Mouse (Mus musculus): Measurements from ENCODE around the gene Emilin1.

Emilin1 gene

GRCm38 (mm10) chr5:30907413-30908059, 5.7 kb upstream of the Emilin1 start, which contains the start of gene Ost4:
Gene Ost4 (minus strand): TSS chr5:30907788.
- peak; percentile 89 for DNase-seq (ENCODE audit: low spot score)

GRCm38 (mm10) chr5:30908426-30909299, 4.5 kb upstream of the Emilin1 start:
- DNase-seq (ENCODE audit: low spot score), result no peak

- DNase-seq (ENCODE audit: low spot score), result no peak
Measured at GRCm38 (mm10) chr5:30909300-30909659, 3.9 kb upstream of the Emilin1 start.

DNA sequence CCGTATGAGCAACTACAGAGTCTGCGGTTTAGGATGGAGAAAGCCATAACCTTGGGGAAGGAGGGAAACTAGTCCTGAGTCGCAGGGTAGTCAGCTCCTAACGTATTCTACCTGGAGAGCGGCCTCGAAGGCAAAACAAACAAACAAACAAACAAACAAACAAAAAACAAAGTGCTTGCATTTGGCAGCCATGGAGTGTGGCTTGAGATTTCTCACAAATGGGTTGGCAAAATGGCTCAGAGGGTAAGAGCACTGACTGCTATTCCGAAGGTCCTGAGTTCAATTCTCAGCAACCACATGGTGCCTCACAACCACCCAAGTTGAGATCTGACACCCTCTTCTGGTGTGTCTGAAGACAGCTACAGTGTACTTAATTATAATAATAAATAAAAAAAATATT, 3.3 kb upstream of the Emilin1 start:
- DNase-seq (ENCODE audit: low spot score), result no peak

DNA sequence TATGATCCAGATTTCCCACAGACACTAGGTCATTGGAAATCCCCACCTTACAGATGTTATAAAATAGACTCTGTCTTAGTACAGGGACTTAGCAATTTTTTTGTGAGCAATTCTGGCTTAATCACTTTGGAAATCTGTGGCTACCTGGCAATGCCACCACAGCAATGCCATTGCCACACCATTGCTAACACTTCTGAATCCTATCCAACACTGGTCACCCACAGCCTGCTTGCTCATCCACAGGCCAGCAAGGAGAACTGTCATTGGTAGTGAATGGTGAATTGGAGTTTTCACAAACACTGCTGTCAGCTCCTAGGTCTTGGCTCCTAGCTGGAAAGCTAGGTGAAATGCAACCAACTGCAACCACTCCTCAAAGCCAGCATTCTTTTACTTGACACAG, 2.7 kb upstream of the Emilin1 start:
- no peak for DNase-seq (ENCODE audit: low spot score)

- DNase-seq (ENCODE audit: low spot score), result no peak
Measured at GRCm38 (mm10) chr5:30912156-30912555, 1.0 kb upstream of the Emilin1 start.

DNA sequence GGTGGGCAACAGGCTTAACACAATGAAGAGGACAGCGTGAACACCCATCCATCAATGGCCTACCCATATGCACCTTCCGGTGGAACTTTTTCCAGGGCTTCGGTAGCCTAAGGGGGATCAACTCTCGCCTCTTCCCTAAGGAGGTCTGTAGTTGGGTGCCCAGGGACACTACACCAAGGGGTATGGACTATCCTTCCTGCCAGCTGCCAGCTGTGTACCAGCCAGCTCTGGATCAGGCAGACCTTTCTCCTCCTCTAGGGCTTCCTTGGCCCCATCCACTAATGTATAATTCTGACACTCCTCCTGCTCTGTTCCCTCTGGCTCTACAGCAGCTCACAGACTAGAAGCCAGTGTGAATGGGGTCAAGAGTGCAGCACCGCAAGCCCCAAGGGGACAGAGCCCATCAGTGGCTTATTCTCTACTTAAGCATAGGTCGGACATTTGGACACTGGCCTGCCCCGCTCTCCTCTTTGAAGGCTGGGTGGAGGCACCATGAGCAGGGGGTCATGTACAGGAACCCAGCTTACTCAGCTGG, 966 bp downstream of the Emilin1 start:
- no peak for DNase-seq (ENCODE audit: low spot score)

GRCm38 (mm10) chr5:30914849-30915248, 1.6 kb downstream of the Emilin1 start:
- DNase-seq (ENCODE audit: low spot score), result no peak

DNA sequence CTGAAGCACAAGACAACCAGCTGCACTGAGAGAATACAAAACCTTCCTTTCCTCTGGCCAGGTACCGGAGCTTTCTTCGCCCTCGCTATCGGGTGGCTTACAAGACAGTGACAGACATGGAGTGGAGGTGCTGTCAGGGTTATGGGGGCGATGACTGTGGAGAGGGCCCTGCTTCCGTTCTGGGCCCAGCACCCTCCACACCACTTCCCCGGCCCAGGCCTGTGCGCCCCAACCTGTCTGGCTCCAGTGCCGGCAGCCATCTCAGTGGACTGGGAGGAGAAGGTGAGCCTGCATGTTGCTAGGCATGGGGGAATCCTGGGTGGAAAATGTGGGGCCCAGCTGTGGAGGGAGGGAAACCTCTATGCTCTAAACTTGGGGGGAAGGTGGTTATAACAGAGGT, 2.3 kb downstream of the Emilin1 start:
- DNase-seq (ENCODE audit: low spot score), result no peak

- DNase-seq (ENCODE audit: low spot score), result peak; percentile 95
Measured at GRCm38 (mm10) chr5:30915974-30916433, 2.8 kb downstream of the Emilin1 start.

GRCm38 (mm10) chr5:30916841-30917240, 3.6 kb downstream of the Emilin1 start:
- DNase-seq (ENCODE audit: low spot score), result no peak

GRCm38 (mm10) chr5:30917348-30917747, 4.1 kb downstream of the Emilin1 start:
- no peak for DNase-seq (ENCODE audit: low spot score)

- DNase-seq (ENCODE audit: low spot score), result no peak
Measured at GRCm38 (mm10) chr5:30917891-30918670, 4.9 kb downstream of the Emilin1 start.

GRCm38 (mm10) chr5:30918691-30919090, 5.5 kb downstream of the Emilin1 start:
- DNase-seq (ENCODE audit: low spot score), result no peak

DNA sequence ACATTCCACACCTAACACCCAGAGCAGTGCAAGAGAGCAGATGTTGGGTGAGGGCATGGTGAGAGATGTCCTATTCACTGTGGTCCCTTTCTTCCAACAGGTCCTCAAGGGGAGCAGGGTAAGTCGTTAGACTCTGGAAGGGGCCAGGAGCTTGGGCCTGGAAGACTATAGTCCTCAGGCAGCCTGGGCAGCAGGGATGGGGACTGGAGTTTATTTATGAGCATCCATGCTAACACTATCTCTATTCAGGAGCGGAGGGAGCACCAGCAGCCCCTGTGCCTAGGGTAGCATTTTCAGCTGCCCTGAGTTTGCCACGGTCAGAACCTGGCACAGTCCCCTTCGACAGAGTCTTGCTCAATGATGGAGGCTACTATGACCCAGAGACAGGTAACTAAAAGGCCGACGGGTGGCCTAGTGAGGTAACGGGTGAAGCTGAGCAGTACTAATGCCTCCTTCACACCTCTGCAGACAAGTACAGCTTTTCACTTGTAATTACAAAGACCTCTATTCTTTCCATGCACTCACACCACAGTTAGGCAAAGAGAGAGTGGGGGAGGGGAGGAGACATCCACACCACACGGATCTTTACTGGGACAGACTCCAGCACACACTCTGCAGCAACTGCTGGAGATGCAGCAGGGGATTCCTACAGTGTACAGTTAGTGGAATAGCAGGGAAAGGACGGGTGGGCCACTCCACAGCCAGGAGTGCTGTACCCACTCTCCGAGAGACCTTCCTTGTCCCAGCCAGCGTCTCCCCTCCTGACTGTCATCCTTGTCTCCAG, 6.8 kb downstream of the Emilin1 start:
- no peak for DNase-seq (ENCODE audit: low spot score)

- no peak for DNase-seq (ENCODE audit: low spot score)
Measured at GRCm38 (mm10) chr5:30920621-30921020, 7.4 kb downstream of the Emilin1 start.

GRCm38 (mm10) chr5:30921256-30922033, 8.2 kb downstream of the Emilin1 start, which contains the start of gene Khk:
Gene Khk (plus strand): TSS chr5:30921431.
- peak; percentile 68 for DNase-seq (ENCODE audit: low spot score)

- no peak for DNase-seq (ENCODE audit: low spot score)
Measured at GRCm38 (mm10) chr5:30922581-30923041, 9.4 kb downstream of the Emilin1 start.

DNA sequence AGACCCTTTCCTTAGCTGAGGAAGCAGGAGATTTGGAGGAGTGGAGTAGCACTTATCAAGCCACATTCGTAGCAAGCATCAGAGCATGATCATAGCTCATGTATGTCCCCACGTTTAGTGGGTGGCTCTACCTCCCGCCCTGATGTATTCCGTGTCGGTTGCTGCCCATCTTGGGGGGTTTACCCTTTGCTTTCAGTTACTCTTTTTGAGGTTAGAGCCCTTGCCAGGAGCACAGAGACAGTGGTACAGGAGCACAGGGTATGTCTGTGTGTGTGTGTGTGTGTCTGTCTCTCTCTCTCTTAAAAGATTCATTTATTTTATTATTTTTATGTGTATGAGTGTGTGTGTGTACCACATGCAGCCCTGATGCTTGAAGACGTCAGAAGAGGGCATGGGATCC, 9.9 kb downstream of the Emilin1 start:
- DNase-seq (ENCODE audit: low spot score), result no peak

- no peak for DNase-seq (ENCODE audit: low spot score)
Measured at GRCm38 (mm10) chr5:30924614-30925013, 11.4 kb downstream of the Emilin1 start.
